Mouse (Mus musculus): ENCODE data around the gene E130309D02Rik. TPM values are rescaled to one million over a fixed set of nuclear protein-coding genes. Genes with fewer than 3 reads are reported as not detected.
A peak's percentile ranks its signal among the peaks of the same experiment; 100 is the strongest.

E130309D02Rik gene
- 10 to 100 TPM; 26.0 to 29.9 TPM for total RNA-seq (2021)

- intact Hi-C loops (cut with DNase I) = no loop called here
- peak; percentile 91 for DNase-seq
Measured at GRCm38 (mm10) chr5:143314730-143315513, at the start of gene E130309D02Rik. E130309D02Rik (minus strand) TSS chr5:143315360.

GRCm38 (mm10) chr5:143363678-143364615, 48.8 kb upstream of the E130309D02Rik start:
- intact Hi-C loops (cut with DNase I) = no loop called here
- DNase-seq = peak; percentile 90

- DNase-seq = no peak
- intact Hi-C loops (cut with DNase I) = no loop called here
Measured at GRCm38 (mm10) chr5:143361428-143361827, 46.3 kb upstream of the E130309D02Rik start.

- peak; percentile 45 for DNase-seq
- intact Hi-C loops (cut with DNase I) = no loop called here
Measured at GRCm38 (mm10) chr5:143360000-143360399, 44.8 kb upstream of the E130309D02Rik start.

- intact Hi-C loops (cut with DNase I) = no loop called here
- no peak for DNase-seq
Measured at GRCm38 (mm10) chr5:143359263-143359662, 44.1 kb upstream of the E130309D02Rik start.

- DNase-seq = peak; percentile 74
- intact Hi-C loops (cut with DNase I) = no loop called here
Measured at GRCm38 (mm10) chr5:143357564-143357963, 42.4 kb upstream of the E130309D02Rik start.

GRCm38 (mm10) chr5:143356686-143357388, 41.7 kb upstream of the E130309D02Rik start, which contains the start of gene Grid2ip:
Grid2ip (plus strand) TSS chr5:143357338.
- intact Hi-C loops (cut with DNase I) = no loop called here
- DNase-seq = no peak

- intact Hi-C loops (cut with DNase I) = no loop called here
- DNase-seq = no peak
Measured at GRCm38 (mm10) chr5:143356017-143356416, 40.9 kb upstream of the E130309D02Rik start.

GRCm38 (mm10) chr5:143346367-143346766, 31.2 kb upstream of the E130309D02Rik start:
- intact Hi-C loops (cut with DNase I) = no loop called here
- DNase-seq = no peak

GRCm38 (mm10) chr5:143339603-143340002, 24.4 kb upstream of the E130309D02Rik start:
- intact Hi-C loops (cut with DNase I) = no loop called here
- DNase-seq = no peak

GRCm38 (mm10) chr5:143336559-143336958, 21.4 kb upstream of the E130309D02Rik start:
- intact Hi-C loops (cut with DNase I) = no loop called here
- peak; percentile 12 for DNase-seq

GRCm38 (mm10) chr5:143335089-143335460, 19.9 kb upstream of the E130309D02Rik start:
- intact Hi-C loops (cut with DNase I) = no loop called here
- DNase-seq = no peak

- DNase-seq = no peak
Measured at GRCm38 (mm10) chr5:143334418-143335088, 19.4 kb upstream of the E130309D02Rik start.

GRCm38 (mm10) chr5:143333872-143334271, 18.7 kb upstream of the E130309D02Rik start:
- DNase-seq = peak; percentile 84
- intact Hi-C loops (cut with DNase I) = loop anchor here (5.0 kb wide), 1 partner anchor 88 kb away; no protein-coding TSS in a partner anchor

More at GRCm38 (mm10) chr5:143334418-143335088, 19.4 kb upstream of the E130309D02Rik start:
- intact Hi-C loops (cut with DNase I) = loop anchor here (5.0 kb wide), 1 partner anchor 88 kb away; no protein-coding TSS in a partner anchor

GRCm38 (mm10) chr5:143328690-143329495, 13.7 kb upstream of the E130309D02Rik start, which contains the start of gene Zdhhc4:
Zdhhc4 (minus strand) TSS chr5:143329256.
- DNase-seq = peak; percentile 92
- intact Hi-C loops (cut with DNase I) = no loop called here

GRCm38 (mm10) chr5:143317288-143317610, 2.1 kb upstream of the E130309D02Rik start:
- DNase-seq = no peak
- intact Hi-C loops (cut with DNase I) = no loop called here

- intact Hi-C loops (cut with DNase I) = no loop called here
- DNase-seq = no peak
Measured at GRCm38 (mm10) chr5:143316605-143317287, 1.6 kb upstream of the E130309D02Rik start.

- no peak for DNase-seq
- intact Hi-C loops (cut with DNase I) = no loop called here
Measured at GRCm38 (mm10) chr5:143315514-143315888, 341 bp upstream of the E130309D02Rik start.

Measured in left cerebral cortex, postnatal 4 days (tissue).